Mouse (Mus musculus): ENCODE data around the gene Cldn13. TPM values are rescaled to one million over a fixed set of nuclear protein-coding genes. Genes with fewer than 3 reads are reported as not detected.

Gene Cldn13
- polyA plus RNA-seq, 1 experiment from 2014 or later, result 0.43 TPM

- Histone ChIP-seq H3K36me3 (no peaks in the 10 kb centered on the region), H3K4me2 (no peak overlapping the region), H3K4me3 (no peak overlapping the region), H3K9me3 (replicated peaks) (no peaks in the 10 kb centered on the region), H3K4me1 (replicated peaks) (no peaks in the 10 kb centered on the region), H3K27ac (no peak overlapping the region), H3K27me3 (no peaks in the 10 kb centered on the region), H3K9ac (no peak overlapping the region)
- ATAC-seq (replicated peaks; ENCODE audit: insufficient number of reproducible peaks, insufficient read depth, low FRiP score, low read depth), result no peak
- 58% methylated on average over 4 of the region's 4 CpGs for WGBS
Measured at GRCm38 (mm10) chr5:134913753-134914152, 1.6 kb downstream of the Cldn13 start.

GRCm38 (mm10) chr5:134913352-134913751 is 2.0 kb downstream of the Cldn13 start:
- no peaks in the 10 kb centered on the region for H3K27me3 ChIP-seq
- no peak overlapping the region for H3K4me3 ChIP-seq
- H3K4me1 ChIP-seq (replicated peaks), result no peaks in the 10 kb centered on the region
- H3K27ac ChIP-seq, result no peak overlapping the region
- 70% methylated on average over 3 of the region's 3 CpGs for WGBS
- H3K9me3 ChIP-seq (replicated peaks), result no peaks in the 10 kb centered on the region
- ATAC-seq (replicated peaks; ENCODE audit: insufficient number of reproducible peaks, insufficient read depth, low FRiP score, low read depth), result no peak
- no peak overlapping the region for H3K4me2 ChIP-seq
- no peaks in the 10 kb centered on the region for H3K36me3 ChIP-seq
- H3K9ac ChIP-seq, result no peak overlapping the region

DNA sequence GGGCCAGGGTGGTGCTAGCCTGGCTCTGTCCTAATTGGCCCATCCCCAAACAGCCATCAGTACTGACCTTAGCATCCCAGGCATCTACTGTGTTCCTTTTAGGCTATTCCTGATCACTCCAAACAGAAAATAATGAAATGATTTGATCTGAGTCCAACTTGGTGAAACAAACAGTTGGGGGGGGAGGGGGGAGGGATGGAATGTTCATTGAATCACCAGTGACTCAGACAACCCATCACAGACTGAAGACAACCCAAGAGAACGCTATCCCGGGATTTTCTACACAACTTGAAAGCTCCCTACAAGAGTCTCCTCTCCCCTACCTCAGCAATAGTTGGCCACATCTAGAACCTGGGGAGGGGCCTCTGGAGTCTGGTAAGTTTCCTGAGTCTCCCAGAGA is 3.4 kb downstream of the Cldn13 start:
- WGBS, result 82% methylated on average over 2 of the region's 2 CpGs
- no peaks in the 10 kb centered on the region for H3K9me3 ChIP-seq (replicated peaks)
- H3K27ac ChIP-seq, result no peak overlapping the region
- no peaks in the 10 kb centered on the region for H3K4me1 ChIP-seq (replicated peaks)
- no peaks in the 10 kb centered on the region for H3K27me3 ChIP-seq
- H3K4me2 ChIP-seq, result no peak overlapping the region
- ATAC-seq (replicated peaks; ENCODE audit: insufficient number of reproducible peaks, insufficient read depth, low FRiP score, low read depth), result no peak
- no peak overlapping the region for H3K4me3 ChIP-seq
- H3K36me3 ChIP-seq, result no peaks in the 10 kb centered on the region
- no peak overlapping the region for H3K9ac ChIP-seq

GRCm38 (mm10) chr5:134907135-134907534 is 8.2 kb downstream of the Cldn13 start:
- H3K4me3 ChIP-seq, result no peak overlapping the region
- peak; percentile 73 for ATAC-seq (replicated peaks; ENCODE audit: insufficient number of reproducible peaks, insufficient read depth, low FRiP score, low read depth)
- no peak overlapping the region for H3K9ac ChIP-seq
- no peaks in the 10 kb centered on the region for H3K9me3 ChIP-seq (replicated peaks)
- H3K4me1 ChIP-seq (replicated peaks), result no peaks in the 10 kb centered on the region
- H3K36me3 ChIP-seq, result no peaks in the 10 kb centered on the region
- H3K27me3 ChIP-seq, result no peaks in the 10 kb centered on the region
- H3K27ac ChIP-seq, result no peak overlapping the region
- H3K4me2 ChIP-seq, result no peak overlapping the region
- WGBS, result under 1% methylated on average over 13 of the region's 13 CpGs

- Histone ChIP-seq H3K27me3 (no peaks in the 10 kb centered on the region), H3K9ac (no peak within 1 kb of the TSS), H3K4me2 (no peak within 1 kb of the TSS), H3K4me1 (replicated peaks) (no peaks in the 10 kb centered on the region), H3K36me3 (no peaks in the 10 kb centered on the region), H3K9me3 (replicated peaks) (no peaks in the 10 kb centered on the region), H3K4me3 (no peak within 1 kb of the TSS), H3K27ac (no peak within 1 kb of the TSS)
- ATAC-seq (replicated peaks; ENCODE audit: insufficient number of reproducible peaks, insufficient read depth, low FRiP score, low read depth), result no peak
- 80% methylated on average over 6 of the region's 6 CpGs for WGBS
Measured at GRCm38 (mm10) chr5:134906633-134907032, 8.7 kb downstream of the Cldn13 start, which contains the start of gene Tmem270. Gene Tmem270, minus strand, starts transcription at chr5:134906733.

DNA sequence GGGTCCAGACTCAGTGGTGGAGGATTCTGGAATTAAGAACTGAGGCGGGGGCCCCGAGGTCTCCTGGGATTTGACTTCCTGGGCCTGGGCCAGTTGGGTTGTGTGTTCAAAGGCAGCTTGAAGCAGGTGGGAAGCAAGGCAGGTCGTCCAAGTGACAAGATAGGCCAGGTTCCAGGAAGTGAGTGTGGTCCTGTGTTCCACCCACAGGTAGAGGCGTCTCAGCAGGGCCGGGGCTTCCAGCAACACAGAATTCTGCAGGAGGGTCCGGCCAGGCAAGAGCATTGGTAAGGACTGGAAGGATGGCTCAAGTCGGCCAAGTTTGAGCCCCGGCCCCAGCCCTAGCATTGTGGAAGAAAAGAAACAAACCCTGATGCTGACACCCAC is 13.7 kb downstream of the Cldn13 start:
- Histone ChIP-seq H3K9ac (no peak overlapping the region), H3K27me3 (peaks cover 3% of the 10 kb centered on the region; the same call in 1 of the 2 replicates), H3K27ac (no peak overlapping the region), H3K36me3 (no peaks in the 10 kb centered on the region), H3K4me3 (no peak overlapping the region), H3K9me3 (replicated peaks) (no peaks in the 10 kb centered on the region), H3K4me1 (replicated peaks) (0 out of 2 replicates have a peak, but pooled peaks cover 3% of the 10 kb centered on the region), H3K4me2 (no peak overlapping the region)
- no peak for ATAC-seq (replicated peaks; ENCODE audit: insufficient number of reproducible peaks, insufficient read depth, low FRiP score, low read depth)
- 66% methylated on average over 8 of the region's 8 CpGs for WGBS

DNA sequence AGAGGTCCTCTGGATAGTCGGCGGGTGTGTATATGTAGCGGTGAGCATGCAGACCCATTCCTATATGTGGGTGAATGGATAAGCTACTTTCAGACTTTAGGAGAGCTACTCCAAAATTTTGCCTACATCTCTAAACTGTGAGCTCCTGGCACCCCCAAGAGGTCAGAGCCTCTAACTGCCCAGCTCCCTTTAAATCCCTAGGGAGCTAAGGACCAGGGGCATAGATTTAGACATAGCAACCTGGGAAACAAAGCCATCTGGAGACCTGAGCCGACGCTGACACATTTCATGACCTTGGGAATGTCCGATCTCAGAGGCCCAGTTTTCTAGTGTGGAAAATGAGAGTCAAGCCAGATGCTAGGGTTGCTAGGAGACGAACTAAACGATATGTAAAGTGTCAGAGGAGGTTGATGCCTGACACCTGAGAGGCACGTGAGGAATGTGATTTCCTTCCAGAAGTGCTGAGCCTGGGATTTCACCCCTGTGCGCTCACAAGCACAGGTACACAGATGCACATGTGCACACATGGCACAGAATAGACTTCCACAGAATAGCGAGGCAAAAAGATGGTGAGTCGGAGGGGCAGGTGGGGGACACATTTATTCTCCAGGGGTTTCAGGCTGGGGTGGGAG is 14.2 kb downstream of the Cldn13 start:
- Histone ChIP-seq H3K27ac (no peak overlapping the region), H3K36me3 (no peaks in the 10 kb centered on the region), H3K9me3 (replicated peaks) (no peaks in the 10 kb centered on the region), H3K4me2 (no peak overlapping the region), H3K27me3 (peaks cover 3% of the 10 kb centered on the region; the same call in 1 of the 2 replicates), H3K9ac (no peak overlapping the region), H3K4me1 (replicated peaks) (0 out of 2 replicates have a peak, but pooled peaks cover 3% of the 10 kb centered on the region), H3K4me3 (no peak overlapping the region)
- ATAC-seq (replicated peaks; ENCODE audit: insufficient number of reproducible peaks, insufficient read depth, low FRiP score, low read depth), result no peak
- WGBS, result 31% methylated on average over 12 of the region's 12 CpGs

GRCm38 (mm10) chr5:134897596-134897995 is 17.7 kb downstream of the Cldn13 start:
- no peak overlapping the region for H3K9ac ChIP-seq
- H3K9me3 ChIP-seq (replicated peaks), result no peaks in the 10 kb centered on the region
- H3K4me2 ChIP-seq, result no peak overlapping the region
- H3K27ac ChIP-seq, result peak overlapping the region; percentile 10; the same call in 1 of the 2 replicates
- WGBS, result 63% methylated on average over 17 of the region's 17 CpGs
- peaks cover 3% of the 10 kb centered on the region; the same call in 1 of the 2 replicates for H3K27me3 ChIP-seq
- no peaks in the 10 kb centered on the region for H3K36me3 ChIP-seq
- 0 out of 2 replicates have a peak, but pooled peaks cover 3% of the 10 kb centered on the region for H3K4me1 ChIP-seq (replicated peaks)
- ATAC-seq (replicated peaks; ENCODE audit: insufficient number of reproducible peaks, insufficient read depth, low FRiP score, low read depth), result peak; percentile 36; the same call in 1 of the 2 replicates
- no peak overlapping the region for H3K4me3 ChIP-seq

DNA sequence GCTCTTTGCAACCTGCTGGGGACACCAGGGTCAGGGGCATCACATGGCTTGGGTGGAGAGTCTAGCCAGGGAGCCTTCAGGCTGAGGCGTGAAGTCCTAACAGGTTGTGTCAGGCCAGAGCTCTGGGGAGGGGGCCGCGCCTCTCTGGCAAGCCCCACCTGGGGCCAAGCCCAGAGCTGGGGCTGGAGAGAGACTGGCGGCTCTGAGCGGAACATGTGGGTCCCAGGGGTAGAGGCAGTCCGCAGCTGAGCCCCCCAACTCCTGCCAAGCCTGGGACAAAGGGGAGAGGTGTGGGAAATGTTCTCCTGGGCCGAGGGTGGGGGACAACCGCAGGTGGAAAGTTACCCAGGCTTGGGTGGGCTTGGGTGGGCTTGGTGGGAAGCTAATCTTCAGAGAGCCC is 18.4 kb downstream of the Cldn13 start:
- Histone ChIP-seq H3K27ac (no peak overlapping the region; the same call in 1 of the 2 replicates), H3K9me3 (replicated peaks) (no peaks in the 10 kb centered on the region), H3K4me2 (no peak overlapping the region), H3K9ac (no peak overlapping the region), H3K4me1 (replicated peaks) (0 out of 2 replicates have a peak, but pooled peaks cover 3% of the 10 kb centered on the region), H3K4me3 (no peak overlapping the region), H3K27me3 (peaks cover 3% of the 10 kb centered on the region; the same call in 1 of the 2 replicates), H3K36me3 (no peaks in the 10 kb centered on the region)
- 79% methylated on average over 8 of the region's 8 CpGs for WGBS
- no peak for ATAC-seq (replicated peaks; ENCODE audit: insufficient number of reproducible peaks, insufficient read depth, low FRiP score, low read depth)

DNA sequence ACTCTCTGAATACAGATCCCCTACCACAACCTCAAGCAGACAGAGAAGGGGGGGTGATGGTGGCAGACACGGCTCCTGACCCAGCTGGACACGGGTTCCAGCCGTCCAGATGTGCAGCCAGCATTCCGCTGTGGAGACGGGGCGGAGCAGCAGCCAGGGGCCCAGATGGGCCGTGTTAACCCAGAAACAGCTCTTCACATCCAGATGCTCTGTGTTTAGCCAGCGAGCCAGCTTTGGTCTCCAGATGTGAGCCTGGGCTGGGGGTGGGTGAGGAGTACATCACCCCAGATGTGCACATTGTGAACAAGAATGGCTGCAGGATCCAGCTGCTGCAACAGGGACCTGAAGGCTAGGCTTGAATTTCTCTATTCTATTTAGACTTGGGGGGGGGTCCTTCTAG is 20.0 kb downstream of the Cldn13 start:
- ATAC-seq (replicated peaks; ENCODE audit: insufficient number of reproducible peaks, insufficient read depth, low FRiP score, low read depth), result 0 out of 2 replicates have a peak, but pooled peaks have one; percentile 5
- Histone ChIP-seq H3K4me3 (no peak overlapping the region), H3K4me1 (replicated peaks) (no peaks in the 10 kb centered on the region), H3K9ac (no peak overlapping the region), H3K36me3 (no peaks in the 10 kb centered on the region), H3K4me2 (no peak overlapping the region), H3K27ac (no peak overlapping the region), H3K9me3 (replicated peaks) (no peaks in the 10 kb centered on the region), H3K27me3 (peaks cover 2% of the 10 kb centered on the region; the same call in 1 of the 2 replicates)
- WGBS, result 55% methylated on average over 8 of the region's 8 CpGs

DNA sequence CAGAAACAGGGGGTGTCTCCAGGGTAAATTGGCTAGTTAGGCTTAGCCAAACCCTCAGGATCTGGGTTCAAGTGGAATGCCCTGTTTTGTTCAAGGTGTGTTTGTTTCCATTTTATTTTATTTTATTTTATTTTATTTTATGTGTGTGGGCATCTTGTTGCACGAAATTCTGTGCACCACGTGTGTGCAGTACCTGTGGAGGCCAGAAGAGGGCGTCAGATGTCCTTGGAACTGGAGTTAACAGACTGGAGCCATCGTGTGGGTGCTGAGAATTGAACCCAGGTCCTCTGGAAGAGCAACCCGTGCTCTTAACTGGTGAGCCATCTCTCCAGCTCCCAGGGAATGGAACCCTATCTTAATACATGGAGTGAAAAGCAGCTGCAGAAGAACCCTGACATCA is 22.6 kb downstream of the Cldn13 start:
- Histone ChIP-seq H3K27ac (no peak overlapping the region), H3K9ac (no peak overlapping the region), H3K9me3 (replicated peaks) (no peaks in the 10 kb centered on the region), H3K27me3 (no peaks in the 10 kb centered on the region), H3K4me2 (no peak overlapping the region), H3K4me1 (replicated peaks) (no peaks in the 10 kb centered on the region), H3K4me3 (no peak overlapping the region), H3K36me3 (no peaks in the 10 kb centered on the region)
- 77% methylated on average over 5 of the region's 5 CpGs for WGBS
- no peak for ATAC-seq (replicated peaks; ENCODE audit: insufficient number of reproducible peaks, insufficient read depth, low FRiP score, low read depth)

DNA sequence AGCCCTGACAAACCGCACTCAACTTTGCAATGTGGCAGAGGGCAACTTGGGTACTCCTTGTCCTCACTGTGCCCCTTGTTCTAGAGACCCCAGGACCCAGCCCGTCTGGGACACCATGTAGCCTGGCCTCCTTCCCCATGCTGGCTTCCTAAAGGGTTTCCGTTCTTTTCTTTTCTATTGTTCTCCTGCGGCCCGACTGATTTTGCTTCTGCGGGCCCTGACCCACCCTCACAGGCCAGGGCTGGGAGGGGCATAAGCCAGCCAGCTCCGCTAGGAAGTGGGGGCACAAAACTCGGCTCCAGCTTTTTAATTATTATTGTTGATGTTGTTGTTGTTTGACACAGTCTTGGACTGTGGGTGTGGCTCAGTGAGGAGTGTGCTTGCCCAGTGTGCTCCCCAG is 23.8 kb downstream of the Cldn13 start:
- H3K27ac ChIP-seq, result peak overlapping the region; percentile 63
- no peak overlapping the region for H3K9ac ChIP-seq
- no peaks in the 10 kb centered on the region; the same call in 1 of the 2 replicates for H3K27me3 ChIP-seq
- H3K4me3 ChIP-seq, result no peak overlapping the region
- no peaks in the 10 kb centered on the region for H3K36me3 ChIP-seq
- H3K4me1 ChIP-seq (replicated peaks), result no peaks in the 10 kb centered on the region
- peak; percentile 41; the same call in 1 of the 2 replicates for ATAC-seq (replicated peaks; ENCODE audit: insufficient number of reproducible peaks, insufficient read depth, low FRiP score, low read depth)
- no peak overlapping the region for H3K4me2 ChIP-seq
- 72% methylated on average over 8 of the region's 8 CpGs for WGBS
- H3K9me3 ChIP-seq (replicated peaks), result no peaks in the 10 kb centered on the region
